Mouse (Mus musculus) myocyte (in vitro differentiated cells): ENCODE data around the gene Arhgap17. TPM values are rescaled to one million over a fixed set of nuclear protein-coding genes. Genes with fewer than 3 reads are reported as not detected.

Experiments used
- H3K27me3 ChIP-seq: one replicate; pipeline ENCODE4 v1.6.1; 2011; ENCODE audit not compliant: control insufficient read depth, insufficient read depth, insufficient read length
- H3K36me3 ChIP-seq: one replicate; pipeline ENCODE4 v1.6.1; 2011; ENCODE audit not compliant: control insufficient read depth, insufficient read depth
- H3K4me2 ChIP-seq: one replicate; pipeline ENCODE4 v1.6.1; 2011; ENCODE audit warnings: low read depth, control low read depth
- H3K4me3 ChIP-seq: one replicate; pipeline ENCODE4 v1.5.1; 2011; ENCODE audit warnings: mild to moderate bottlenecking, control low read depth, moderate library complexity
- H3K79me2 ChIP-seq: one replicate; pipeline ENCODE4 v1.6.1; 2011; ENCODE audit not compliant: control insufficient read depth, insufficient read depth
- H3ac ChIP-seq: one replicate; pipeline ENCODE4 v1.6.1; 2011; ENCODE audit not compliant: control insufficient read depth, insufficient read length
- CEBPB ChIP-seq: IDR thresholded peaks from 2 replicates; pipeline ENCODE4 v1.6.1; 2011; ENCODE audit warnings: mild to moderate bottlenecking, moderate library complexity; ENCODE audit not compliant: poor library complexity, insufficient read depth, severe bottlenecking
- E2F4 ChIP-seq: IDR thresholded peaks from one replicate; pipeline ENCODE4 v1.6.1; 2011; ENCODE audit warnings: mild to moderate bottlenecking, control low read depth, moderate library complexity; ENCODE audit not compliant: insufficient read depth
- MAX ChIP-seq: IDR thresholded peaks from one replicate; pipeline ENCODE4 v1.6.1; 2011; ENCODE audit warnings: low read depth, mild to moderate bottlenecking, control low read depth
- MYOD1 ChIP-seq, 3 experiments: IDR thresholded peaks; one replicate each; pipeline ENCODE4 v1.6.1; 2011; ENCODE audit warnings: control low read depth in 2 of 3, low read depth in 2 of 3, mild to moderate bottlenecking in 2 of 3, moderate library complexity in 1 of 3; ENCODE audit not compliant: insufficient read length in 2 of 3, control insufficient read depth in 1 of 3
- MYOG ChIP-seq, 3 experiments: IDR thresholded peaks; one replicate each; pipeline ENCODE4 v1.6.1; 2011; ENCODE audit warnings: control low read depth in 2 of 3, low read depth in 2 of 3, mild to moderate bottlenecking in 2 of 3; ENCODE audit not compliant: insufficient read length in 2 of 3, control insufficient read depth in 1 of 3, insufficient read depth in 1 of 3
- POLR2A ChIP-seq: IDR thresholded peaks from one replicate; pipeline ENCODE4 v1.6.1; 2011; ENCODE audit warnings: low read depth, mild to moderate bottlenecking, control low read depth, moderate library complexity; ENCODE audit not compliant: insufficient read length
- POLR2AphosphoS2 ChIP-seq: IDR thresholded peaks from one replicate; pipeline ENCODE4 v1.6.1; 2011; ENCODE audit warnings: low read depth, control low read depth; ENCODE audit not compliant: insufficient read length
- REST ChIP-seq: IDR thresholded peaks from one replicate; pipeline ENCODE4 v1.6.1; 2011; ENCODE audit warnings: mild to moderate bottlenecking, control low read depth, moderate library complexity; ENCODE audit not compliant: insufficient read depth, insufficient read length
- SRF ChIP-seq: IDR thresholded peaks from one replicate; pipeline ENCODE4 v1.6.1; 2011; ENCODE audit warnings: low read depth; ENCODE audit not compliant: control insufficient read depth, insufficient read length
- TCF12 ChIP-seq: IDR thresholded peaks from one replicate; pipeline ENCODE4 v1.6.1; 2011; ENCODE audit warnings: mild to moderate bottlenecking, control low read depth; ENCODE audit not compliant: poor library complexity, insufficient read depth, severe bottlenecking
- TCF3 ChIP-seq: IDR thresholded peaks from one replicate; pipeline ENCODE4 v1.6.1; 2011; ENCODE audit warnings: low read depth, control low read depth; ENCODE audit not compliant: insufficient read length
- USF1 ChIP-seq: IDR thresholded peaks from one replicate; pipeline ENCODE4 v1.6.1; 2011; ENCODE audit warnings: low read depth, mild to moderate bottlenecking, control low read depth, moderate library complexity
- polyA plus RNA-seq: library from polyadenylated mRNA; unstranded; fragments of >200 nt; fragmentation: generic; extraction: Trizol; gene quantifications from one replicate; pipeline ENCODE4 v1.2.1, GENCODE M21; 2012; ENCODE audit warnings: missing spikeins

Gene Arhgap17
- polyA plus RNA-seq, 1 experiment: 18.0 TPM

GRCm38 (mm10) chr7:123254196-123254970 lies 115.3 kb downstream of the Arhgap17 start:
- peaks cover 40% of the 10 kb centered on the region for H3K27me3 ChIP-seq
- H3K36me3 ChIP-seq: no peaks in the 10 kb centered on the region
- no peaks in the 10 kb centered on the region for H3K79me2 ChIP-seq
- H3K4me2 ChIP-seq: no peak overlapping the region
- no peak for TF ChIP-seq USF1
- TF ChIP-seq POLR2AphosphoS2: no peak
- TF ChIP-seq E2F4: no peak
- TF ChIP-seq REST: no peak
- no peak for TF ChIP-seq TCF3
- TF ChIP-seq MYOG (IDR thresholded peaks at IDR 0.05; ENCODE audit: control insufficient read depth in 1 of 3, insufficient read depth in 1 of 3, insufficient read length in 2 of 3, low read depth in 2 of 3): no peak
- no peak for TF ChIP-seq CEBPB
- no peak for TF ChIP-seq POLR2A
- no peak for TF ChIP-seq MAX
- TF ChIP-seq TCF12: no peak
- no peak for TF ChIP-seq SRF
- H3ac ChIP-seq: no peak overlapping the region
- no peak overlapping the region for H3K4me3 ChIP-seq

GRCm38 (mm10) chr7:123253396-123253795 lies 116.3 kb downstream of the Arhgap17 start:
- TF ChIP-seq SRF: no peak
- no peak for TF ChIP-seq TCF12
- H3K4me3 ChIP-seq: no peak overlapping the region
- H3K36me3 ChIP-seq: no peaks in the 10 kb centered on the region
- no peak overlapping the region for H3K4me2 ChIP-seq
- no peaks in the 10 kb centered on the region for H3K79me2 ChIP-seq
- peaks cover 36% of the 10 kb centered on the region for H3K27me3 ChIP-seq
- no peak overlapping the region for H3ac ChIP-seq

GRCm38 (mm10) chr7:123251343-123251742 lies 118.4 kb downstream of the Arhgap17 start:
- Histone ChIP-seq H3K27me3 (peaks cover 23% of the 10 kb centered on the region), H3K36me3 (no peaks in the 10 kb centered on the region), H3ac (no peak overlapping the region), H3K4me3 (no peak overlapping the region), H3K4me2 (no peak overlapping the region), H3K79me2 (no peaks in the 10 kb centered on the region)
- TF ChIP-seq TCF12: no peak
- no peak for TF ChIP-seq POLR2AphosphoS2
- TF ChIP-seq MYOG (IDR thresholded peaks at IDR 0.05; ENCODE audit: control insufficient read depth in 1 of 3, insufficient read depth in 1 of 3, insufficient read length in 2 of 3, low read depth in 2 of 3): no peak
- no peak for TF ChIP-seq CEBPB
- no peak for TF ChIP-seq REST
- no peak for TF ChIP-seq MYOD1 (IDR thresholded peaks at IDR 0.05; ENCODE audit: control insufficient read depth in 1 of 3, insufficient read length in 2 of 3, low read depth in 2 of 3)
- TF ChIP-seq POLR2A: no peak

GRCm38 (mm10) chr7:123248166-123248565 lies 121.5 kb downstream of the Arhgap17 start:
- no peak overlapping the region for H3K4me3 ChIP-seq
- no peak overlapping the region for H3ac ChIP-seq
- no peaks in the 10 kb centered on the region for H3K79me2 ChIP-seq
- H3K4me2 ChIP-seq: no peak overlapping the region
- peaks cover 7% of the 10 kb centered on the region for H3K27me3 ChIP-seq
- no peaks in the 10 kb centered on the region for H3K36me3 ChIP-seq
- TF ChIP-seq TCF12: no peak
- no peak for TF ChIP-seq E2F4
- no peak for TF ChIP-seq CEBPB
- no peak for TF ChIP-seq MAX

- Histone ChIP-seq H3K79me2 (no peaks in the 10 kb centered on the region), H3K4me2 (no peak overlapping the region), H3K27me3 (peaks cover 8% of the 10 kb centered on the region), H3K36me3 (no peaks in the 10 kb centered on the region), H3K4me3 (no peak overlapping the region), H3ac (no peak overlapping the region)
- no peak for TF ChIP-seq MYOG (IDR thresholded peaks at IDR 0.05; ENCODE audit: control insufficient read depth in 1 of 3, insufficient read depth in 1 of 3, insufficient read length in 2 of 3, low read depth in 2 of 3)
- TF ChIP-seq CEBPB: no peak
- TF ChIP-seq TCF12: no peak
- no peak for TF ChIP-seq SRF
- no peak for TF ChIP-seq REST
- no peak for TF ChIP-seq TCF3
- TF ChIP-seq MAX: no peak
- no peak for TF ChIP-seq MYOD1 (IDR thresholded peaks at IDR 0.05; ENCODE audit: control insufficient read depth in 1 of 3, insufficient read length in 2 of 3, low read depth in 2 of 3)
- TF ChIP-seq E2F4: no peak
- TF ChIP-seq USF1: no peak
- no peak for TF ChIP-seq POLR2AphosphoS2
- TF ChIP-seq POLR2A: no peak
These were observed 123.1 kb downstream of the Arhgap17 start for GRCm38 (mm10) chr7:123246504-123247084.
